Mouse (Mus musculus) ES-E14 (cell line): ENCODE measurements at regions not wholly inside any gene's neighbourhood (a gene's known extent, or its start where the extent isn't known, plus 50 kb on each side); places are given as distances from the start of the nearest gene placed in this dataset.

Experiments
- CHD2 ChIP-seq: IDR thresholded peaks from 2 replicates; pipeline ENCODE4 v1.6.1; 2014; ENCODE audit warnings: mild to moderate bottlenecking, low read depth, low read length, inconsistent platforms
- ZNF384 ChIP-seq: IDR thresholded peaks from 2 replicates; pipeline ENCODE4 v1.6.1; 2012; ENCODE audit warnings: low read depth, low read length, inconsistent platforms

- TF ChIP-seq ZNF384 (no peak), CHD2 (no peak)
These were observed 233.6 kb downstream of the Maf start for GRCm38 (mm10) chr8:115473974-115474373.
